Mouse (Mus musculus) CH12.LX (cell line): ENCODE results near the gene Kdm5b.

Experiments
- CTCF ChIP-seq, 2 experiments: IDR thresholded peaks in 1 of 2; conservative IDR thresholded peaks in 1 of 2; 2 replicates each; pipeline ENCODE4 v1.5.1; 2011 to 2012; ENCODE audit warnings: low read depth in 2 of 2, low read length in 2 of 2, improper control_type of control experiment in 1 of 2, inconsistent platforms in 1 of 2, mild to moderate bottlenecking in 1 of 2, moderate library complexity in 1 of 2
- ELF1 ChIP-seq: IDR thresholded peaks from 2 replicates; pipeline ENCODE4 v1.6.1; 2014; ENCODE audit warnings: low read depth, mild to moderate bottlenecking, inconsistent platforms, low read length, improper control_type of control experiment
- EP300 ChIP-seq: IDR thresholded peaks from 2 replicates; pipeline ENCODE4 v1.6.1; 2011; ENCODE audit warnings: low read length, improper control_type of control experiment
- MAX ChIP-seq: IDR thresholded peaks from 2 replicates; pipeline ENCODE4 v1.6.1; 2011; ENCODE audit warnings: low read length, improper control_type of control experiment
- NELFE ChIP-seq: IDR thresholded peaks from 2 replicates; pipeline ENCODE4 v1.6.1; 2011; ENCODE audit warnings: low read depth, low read length, improper control_type of control experiment
- PAX5 ChIP-seq: IDR thresholded peaks from 2 replicates; pipeline ENCODE4 v1.6.1; 2012; ENCODE audit warnings: low read length, inconsistent platforms, mixed read lengths
- POLR2A ChIP-seq: IDR thresholded peaks from 2 replicates; pipeline ENCODE4 v1.6.1; 2011; ENCODE audit warnings: low read depth, mild to moderate bottlenecking, improper control_type of control experiment, low read length
- POLR2AphosphoS2 ChIP-seq: IDR thresholded peaks from 2 replicates; pipeline ENCODE4 v1.6.1; 2011; ENCODE audit warnings: low read depth, low read length, improper control_type of control experiment
- ZC3H11A ChIP-seq: IDR thresholded peaks from 2 replicates; pipeline ENCODE4 v1.6.1; 2012; ENCODE audit warnings: low read depth, mild to moderate bottlenecking, inconsistent platforms, low read length, improper control_type of control experiment
- ZKSCAN1 ChIP-seq: IDR thresholded peaks from 2 replicates; pipeline ENCODE4 v1.6.1; 2012; ENCODE audit warnings: low read depth, inconsistent platforms, low read length, improper control_type of control experiment, borderline replicate concordance

DNA sequence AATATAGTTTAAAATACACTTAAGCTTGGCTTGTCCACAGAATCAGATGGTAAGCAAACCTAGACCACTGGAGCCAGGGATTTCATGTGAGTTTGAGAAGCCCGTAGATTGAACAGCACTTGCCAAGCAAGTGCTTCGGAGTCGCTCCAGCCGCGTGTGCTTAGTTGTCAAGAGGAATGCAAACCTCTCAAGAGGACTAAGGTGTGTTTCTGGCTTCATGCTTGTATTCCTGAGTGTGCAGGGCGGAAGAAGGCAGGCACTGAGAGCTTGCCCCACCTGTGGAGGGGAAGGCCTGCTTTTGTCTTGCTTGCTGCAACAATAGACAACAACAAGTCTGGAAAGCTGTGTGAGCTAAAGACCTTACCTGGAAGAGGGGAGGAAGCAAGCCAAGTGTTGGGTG lies 83.7 kb downstream of the Kdm5b start:
- TF ChIP-seq ELF1 (no peak), CTCF (conservative IDR thresholded peaks at IDR 0.05 in 1 of 2, IDR thresholded peaks at IDR 0.05 in 1 of 2; ENCODE audit: low read depth in 2 of 2, low read length in 2 of 2) (no peak), PAX5 (no peak), POLR2AphosphoS2 (no peak), ZKSCAN1 (no peak), NELFE (no peak), EP300 (no peak), MAX (no peak), ZC3H11A (no peak), POLR2A (no peak)
